Mouse (Mus musculus) bone marrow, adult 2 months (tissue): ENCODE measurements around the gene Rasgef1c. TPM values are rescaled to one million over a fixed set of nuclear protein-coding genes. Genes with fewer than 3 reads are reported as not detected.

Experiments
- H3K27ac ChIP-seq: fragments of 200-500 bp; 2 replicates; pipeline ENCODE4 v1.5.1; 2012; ENCODE audit warnings: low read depth, mild to moderate bottlenecking, control low read depth, inconsistent platforms, low read length; ENCODE audit not compliant: control insufficient read depth, poor library complexity, insufficient read depth
- H3K4me1 ChIP-seq: fragments of 200-500 bp; 2 replicates; pipeline ENCODE4 v1.6.1; 2011; ENCODE audit warnings: low read length; ENCODE audit not compliant: control insufficient read depth, insufficient read depth
- H3K4me3 ChIP-seq: fragments of 200-500 bp; replicated peaks from 2 replicates; pipeline ENCODE3; 2011; ENCODE audit warnings: mild to moderate bottlenecking, low read depth, low read length, control low read depth; ENCODE audit not compliant: control insufficient read depth
- CTCF ChIP-seq: fragments of 200-500 bp; IDR thresholded peaks from 2 replicates; pipeline ENCODE4 v1.5.1; 2011; ENCODE audit warnings: low read length, control low read depth; ENCODE audit not compliant: control insufficient read depth, insufficient read depth
- POLR2A ChIP-seq: fragments of 200-500 bp; IDR thresholded peaks from 2 replicates; pipeline ENCODE4 v1.6.1; 2011; ENCODE audit warnings: low read depth, mild to moderate bottlenecking, control low read depth, low read length, borderline replicate concordance; ENCODE audit not compliant: control insufficient read depth
- WGBS: fragments of 180-500 bp; shearing (Covaris S2); methylation state at CpG from one replicate; pipeline ENCODE4 v1.1.7; 2018; 5-methylcytosine and 5-hydroxymethylcytosine counted together
- polyA plus RNA-seq: library from polyadenylated mRNA; stranded (reverse); fragments of >200 nt; gene quantifications from 2 replicates; pipeline ENCODE4 v1.2.4, GENCODE M21; 2011; ENCODE audit warnings: low replicate concordance; ENCODE audit not compliant: missing spikeins, insufficient read depth, insufficient read length

Rasgef1c gene
- polyA plus RNA-seq, 1 experiment: not detected

- no peak for TF ChIP-seq CTCF
- TF ChIP-seq POLR2A: no peak
- H3K4me3 ChIP-seq: no peak overlapping the region
- 63% methylated on average over 5 of the region's 5 CpGs for WGBS
- no peak overlapping the region for H3K27ac ChIP-seq
- H3K4me1 ChIP-seq: no peaks in the 10 kb centered on the region; the same call in 1 of the 2 replicates
Measured at GRCm38 (mm10) chr11:49931037-49931625, 29.5 kb downstream of the Rasgef1c start.

GRCm38 (mm10) chr11:49931853-49932252 is 30.2 kb downstream of the Rasgef1c start:
- no peaks in the 10 kb centered on the region for H3K4me1 ChIP-seq
- H3K4me3 ChIP-seq: no peak overlapping the region
- WGBS: 26% methylated on average over 7 of the region's 7 CpGs
- H3K27ac ChIP-seq: no peak overlapping the region
- TF ChIP-seq CTCF: no peak
- no peak for TF ChIP-seq POLR2A

GRCm38 (mm10) chr11:49933811-49934210 is 32.2 kb downstream of the Rasgef1c start:
- WGBS: 59% methylated on average over 1 of the region's 1 CpGs
- Histone ChIP-seq H3K4me3 (no peak overlapping the region), H3K27ac (no peak overlapping the region), H3K4me1 (no peaks in the 10 kb centered on the region)
- TF ChIP-seq CTCF (no peak), POLR2A (no peak)

- TF ChIP-seq POLR2A: no peak
- TF ChIP-seq CTCF: no peak
- no peaks in the 10 kb centered on the region for H3K4me1 ChIP-seq
- no peak overlapping the region for H3K4me3 ChIP-seq
- no peak overlapping the region for H3K27ac ChIP-seq
- WGBS: 82% methylated on average over 10 of the region's 10 CpGs
Measured at GRCm38 (mm10) chr11:49934322-49934721, 32.7 kb downstream of the Rasgef1c start.

- Histone ChIP-seq H3K4me1 (no peaks in the 10 kb centered on the region), H3K4me3 (no peak overlapping the region), H3K27ac (no peak overlapping the region)
- 73% methylated on average over 9 of the region's 9 CpGs for WGBS
- no peak for TF ChIP-seq POLR2A
- no peak for TF ChIP-seq CTCF
Measured at GRCm38 (mm10) chr11:49936458-49936857, 34.8 kb downstream of the Rasgef1c start.

- no peak for TF ChIP-seq CTCF
- no peak for TF ChIP-seq POLR2A
- Histone ChIP-seq H3K27ac (no peak overlapping the region), H3K4me1 (no peaks in the 10 kb centered on the region), H3K4me3 (no peak overlapping the region)
- 86% methylated on average over 6 of the region's 6 CpGs for WGBS
Measured at GRCm38 (mm10) chr11:49937779-49938178, 36.1 kb downstream of the Rasgef1c start.

- TF ChIP-seq POLR2A (no peak), CTCF (no peak)
- Histone ChIP-seq H3K4me1 (no peaks in the 10 kb centered on the region), H3K4me3 (no peak overlapping the region), H3K27ac (no peak overlapping the region)
- WGBS: 68% methylated on average over 4 of the region's 4 CpGs
Measured at GRCm38 (mm10) chr11:49938258-49939164, 36.9 kb downstream of the Rasgef1c start.

- H3K4me1 ChIP-seq: no peaks in the 10 kb centered on the region
- H3K4me3 ChIP-seq: no peak overlapping the region
- 61% methylated on average over 4 of the region's 4 CpGs for WGBS
- no peak for TF ChIP-seq CTCF
- no peak for TF ChIP-seq POLR2A
- H3K27ac ChIP-seq: no peak overlapping the region
Measured at GRCm38 (mm10) chr11:49942841-49943240, 41.2 kb downstream of the Rasgef1c start.
